Mouse (Mus musculus) erythroblast, embryonic 14.5 days (primary cell): Measurements from ENCODE around the gene Hoxa7.

Source experiments
- GATA1 ChIP-seq: IDR thresholded peaks from 2 replicates; pipeline ENCODE4 v1.6.1; 2012; ENCODE audit warnings: low read length, inconsistent platforms, mixed read lengths
- TAL1 ChIP-seq: IDR thresholded peaks from 3 replicates; pipeline ENCODE4 v1.6.1; 2012; ENCODE audit warnings: low read length, inconsistent platforms, mixed read lengths

GRCm38 (mm10) chr6:52260654-52261575 lies 39.3 kb upstream of the Hoxa7 start, which contains the start of gene Hoxa13:
- TF ChIP-seq GATA1, result no peak
- no peak for TF ChIP-seq TAL1
